In the genomic region with DNA sequence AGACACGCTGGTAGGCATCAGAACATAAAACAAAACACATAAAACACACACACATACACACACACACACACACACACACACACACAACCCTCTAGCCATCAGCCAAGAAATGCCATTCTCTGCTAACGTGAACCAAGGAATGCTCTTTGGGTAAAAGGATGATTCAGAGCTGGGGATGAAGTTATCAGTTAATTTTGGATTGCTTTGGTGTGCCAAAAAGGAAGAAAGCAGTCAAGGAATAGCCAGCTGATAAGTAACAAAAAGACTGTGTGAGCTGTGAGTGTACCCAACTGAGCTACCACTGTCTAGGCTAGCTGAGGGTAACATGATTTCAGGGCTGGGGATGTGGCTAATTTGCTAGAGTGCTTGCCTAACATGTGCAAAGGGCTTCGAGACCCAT, we compare ENCODE assay signal across 32 mouse cellular contexts. TPM values are rescaled to one million over a fixed set of nuclear protein-coding genes. Genes with fewer than 3 reads are reported as not detected.
"Had no signal": no experiment of that assay in that cellular context is flagged by ENCODE, and none has a peak within 500 bp of the region (broad histone marks: within the 10 kb centered on the region; RNA-seq: fewer than 3 reads in every experiment).

No protein-coding gene starts in this region.

- H3K4me3 ChIP-seq: heart, adult 2 months; heart, embryonic 13.5 days; heart, embryonic 15.5 days; hindbrain, embryonic 13.5 days; hindbrain, embryonic 15.5 days; kidney, embryonic 15.5 days; limb, embryonic 10.5 days; limb, embryonic 12.5 days; liver, embryonic 13.5 days; liver, embryonic 15.5 days had no signal

- H3K27me3 ChIP-seq: heart, embryonic 13.5 days; heart, embryonic 15.5 days had no signal

- H3K4me2 ChIP-seq: heart, embryonic 11.5 days; heart, embryonic 13.5 days; heart, embryonic 15.5 days; hindbrain, embryonic 13.5 days; hindbrain, embryonic 15.5 days; kidney, embryonic 15.5 days; limb, embryonic 12.5 days; liver, embryonic 13.5 days; liver, embryonic 15.5 days had no signal

- ATAC-seq: hindbrain, postnatal 0 days; intestine, embryonic 16.5 days had no signal

- H3K9me3 ChIP-seq: heart, embryonic 13.5 days; heart, embryonic 15.5 days; hindbrain, embryonic 13.5 days; hindbrain, embryonic 15.5 days; kidney, embryonic 15.5 days; limb, embryonic 10.5 days; limb, embryonic 12.5 days; liver, embryonic 13.5 days; liver, embryonic 15.5 days had no signal

- H3K27ac ChIP-seq: heart, adult 2 months; heart, embryonic 13.5 days; heart, embryonic 15.5 days; hindbrain, embryonic 13.5 days; hindbrain, embryonic 15.5 days; hindbrain, postnatal 0 days; kidney, embryonic 15.5 days; kidney, postnatal 0 days; limb, embryonic 10.5 days; limb, embryonic 12.5 days; liver, embryonic 13.5 days; liver, embryonic 15.5 days had no signal

- DNase-seq: gastrocnemius, postnatal 14 days; gastrocnemius, postnatal 36 days; heart, adult 11 months; heart, adult 2 months; heart, postnatal 14 days; heart, postnatal 36 days; kidney, adult 11 months; kidney, adult 2 months; kidney, adult 9 months; kidney, postnatal 14 days; kidney, postnatal 36 days; layer of hippocampus, adult 9-11 months; layer of hippocampus, postnatal 36 days; liver; liver, embryonic 13.5 days had no signal

- H3K9ac ChIP-seq: heart, embryonic 13.5 days; heart, embryonic 15.5 days; hindbrain, embryonic 13.5 days; hindbrain, embryonic 15.5 days; kidney, embryonic 15.5 days; limb, embryonic 12.5 days; liver, embryonic 13.5 days; liver, embryonic 15.5 days had no signal

RNA-seq across cellular contexts. Expression of a gene that starts 6.2 kb away (rescaled TPM):
- total RNA-seq: gastrocnemius, adult 18-20 months; gastrocnemius, adult 8-10 months; gastrocnemius, postnatal 36 days; heart, postnatal 36 days; hematopoietic stem cell, adult 5-6 weeks had no signal

RNA-seq across cellular contexts. Expression of a gene that starts 8.4 kb away (rescaled TPM):
- total RNA-seq: gastrocnemius, adult 18-20 months; gastrocnemius, postnatal 36 days; hematopoietic stem cell, adult 5-6 weeks had no signal
- polyA plus RNA-seq: hindbrain, embryonic 11.5 days; liver, embryonic 13.5 days had no signal

RNA-seq across cellular contexts. Expression of a gene that starts 11.7 kb away (rescaled TPM):
- total RNA-seq: gastrocnemius, adult 18-20 months; gastrocnemius, postnatal 14 days; gastrocnemius, postnatal 36 days; heart, postnatal 14 days; heart, postnatal 36 days; hematopoietic stem cell, adult 5-6 weeks had no signal
- polyA plus RNA-seq: heart, postnatal 0 days; liver, embryonic 13.5 days; liver, embryonic 15.5 days had no signal
